In genomic region chr12:100050552-100050951, GRCm38 (mm10) we compare ENCODE assay signal across 22 mouse cellular contexts. TPM values are rescaled to one million over a fixed set of nuclear protein-coding genes. Genes with fewer than 3 reads are reported as not detected.
DNase-seq lines count a peak whose midpoint lies in the region; ATAC-seq and TF ChIP-seq lines count a peak whose summit lies in the region.
"Had no signal": no experiment of that assay in that cellular context is flagged by ENCODE, and none has a peak within 500 bp of the region (broad histone marks: within the 10 kb centered on the region; RNA-seq: fewer than 3 reads in every experiment).

No protein-coding gene starts in this region.

- H3K36me3 ChIP-seq in embryonic facial prominence, embryonic 14.5 days (ENCODE audit: control insufficient read depth, insufficient read depth, low read length), result no peaks in the 10 kb centered on the region
- H3K36me3 ChIP-seq in embryonic facial prominence, embryonic 10.5 days (replicated peaks), result no peaks in the 10 kb centered on the region
- no peaks in the 10 kb centered on the region for H3K36me3 ChIP-seq in kidney, postnatal 0 days (ENCODE audit: insufficient read depth, low read length)
- H3K36me3 ChIP-seq in forebrain, embryonic 10.5 days (replicated peaks), result no peaks in the 10 kb centered on the region
- H3K36me3 ChIP-seq: forebrain, embryonic 12.5 days; heart, embryonic 12.5 days; hindbrain, embryonic 10.5 days had no signal

- H3K27ac ChIP-seq in embryonic facial prominence, embryonic 14.5 days (replicated peaks; ENCODE audit: low read depth, low read length), result no peak overlapping the region
- H3K27ac ChIP-seq in embryonic facial prominence, embryonic 10.5 days (replicated peaks), result no peak overlapping the region
- no peak overlapping the region for H3K27ac ChIP-seq in kidney, postnatal 0 days
- no peak overlapping the region for H3K27ac ChIP-seq in forebrain, embryonic 10.5 days
- H3K27ac ChIP-seq: forebrain, embryonic 12.5 days; heart, adult 2 months; hindbrain, embryonic 10.5 days; hindbrain, embryonic 14.5 days had no signal

- H3K9ac ChIP-seq in embryonic facial prominence, embryonic 14.5 days (ENCODE audit: low read depth, low read length), result no peak overlapping the region
- H3K9ac ChIP-seq in kidney, postnatal 0 days (ENCODE audit: low read depth, low read length), result no peak overlapping the region
- H3K9ac ChIP-seq: forebrain, embryonic 12.5 days; heart, embryonic 12.5 days; hindbrain, embryonic 14.5 days had no signal

- no peak overlapping the region for H3K4me2 ChIP-seq in embryonic facial prominence, embryonic 14.5 days (ENCODE audit: low read depth, low read length)
- H3K4me2 ChIP-seq in kidney, postnatal 0 days (ENCODE audit: low read length), result no peak overlapping the region
- H3K4me2 ChIP-seq: forebrain, embryonic 12.5 days; heart, embryonic 12.5 days; hindbrain, embryonic 14.5 days had no signal

- no peak for TF ChIP-seq CTCF in kidney, postnatal 0 days (IDR thresholded peaks at IDR 0.05; ENCODE audit: low read depth)

- 67% methylated on average over 7 of the region's 7 CpGs for WGBS in embryonic facial prominence, embryonic 14.5 days
- 66% methylated on average over 7 of the region's 7 CpGs for WGBS in embryonic facial prominence, embryonic 10.5 days
- 47% methylated on average over 7 of the region's 7 CpGs for WGBS in kidney, postnatal 0 days
- WGBS in forebrain, embryonic 10.5 days, result 79% methylated on average over 7 of the region's 7 CpGs

- no peak overlapping the region for H3K4me3 ChIP-seq in embryonic facial prominence, embryonic 14.5 days (ENCODE audit: low read depth, low read length)
- no peak overlapping the region for H3K4me3 ChIP-seq in embryonic facial prominence, embryonic 10.5 days
- no peak overlapping the region for H3K4me3 ChIP-seq in kidney, postnatal 0 days (replicated peaks; ENCODE audit: low read depth, low read length)
- no peak overlapping the region for H3K4me3 ChIP-seq in forebrain, embryonic 10.5 days
- H3K4me3 ChIP-seq: forebrain, embryonic 12.5 days; heart, adult 2 months; heart, embryonic 12.5 days; hindbrain, embryonic 10.5 days had no signal

- H3K9me3 ChIP-seq in embryonic facial prominence, embryonic 14.5 days (ENCODE audit: control insufficient read depth, low read length), result 0 out of 2 replicates have a peak, but pooled peaks cover 4% of the 10 kb centered on the region
- H3K9me3 ChIP-seq in embryonic facial prominence, embryonic 10.5 days, result no peaks in the 10 kb centered on the region
- no peaks in the 10 kb centered on the region for H3K9me3 ChIP-seq in kidney, postnatal 0 days (replicated peaks; ENCODE audit: low read length)
- H3K9me3 ChIP-seq in forebrain, embryonic 10.5 days, result 0 out of 2 replicates have a peak, but pooled peaks cover 4% of the 10 kb centered on the region
- H3K9me3 ChIP-seq: forebrain, embryonic 12.5 days; heart, embryonic 12.5 days; hindbrain, embryonic 10.5 days had no signal

- H3K27me3 ChIP-seq in embryonic facial prominence, embryonic 14.5 days (replicated peaks; ENCODE audit: control insufficient read depth, insufficient read depth, low read length), result no peaks in the 10 kb centered on the region
- no peaks in the 10 kb centered on the region for H3K27me3 ChIP-seq in embryonic facial prominence, embryonic 10.5 days (replicated peaks; ENCODE audit: low read depth, poor library complexity, severe bottlenecking)
- H3K27me3 ChIP-seq in kidney, postnatal 0 days (ENCODE audit: insufficient read depth, low read length), result no peaks in the 10 kb centered on the region
- no peaks in the 10 kb centered on the region for H3K27me3 ChIP-seq in forebrain, embryonic 10.5 days (ENCODE audit: poor library complexity, severe bottlenecking)
- H3K27me3 ChIP-seq: forebrain, embryonic 12.5 days; heart, embryonic 12.5 days had no signal

- no peak for ATAC-seq in embryonic facial prominence, embryonic 14.5 days (ENCODE audit: low read depth)
- ATAC-seq in kidney, postnatal 0 days (replicated peaks; ENCODE audit: low FRiP score, low read depth), result no peak
- ATAC-seq: activated CD4-positive, CD25-positive, alpha-beta regulatory T cell, adult 4 months; CD4-positive, CD25-positive, alpha-beta regulatory T cell, adult 4 months; forebrain, embryonic 16.5 days; Patski had no signal

- peak; percentile 35 for DNase-seq in embryonic facial prominence, embryonic 14.5 days (ENCODE audit: low spot score)
- no peak for DNase-seq in embryonic facial prominence, embryonic 10.5 days (ENCODE audit: low spot score)
- peak; percentile 7 for DNase-seq in kidney, postnatal 0 days (ENCODE audit: low spot score)
- no peak for DNase-seq in kidney, postnatal 4 days
- peak; percentile 18 for DNase-seq in right cerebral cortex, adult 18-20 months
- no peak for DNase-seq in right cerebral cortex, adult 2 months (ENCODE audit: low spot score in 2 of 2)
- no peak for DNase-seq in forebrain, embryonic 10.5 days (ENCODE audit: extremely low spot score, low spot score)
- DNase-seq: adrenal gland, postnatal 14 days; B cell, adult 2 months; cerebellum, adult 18-20 months; cerebellum, adult 9-11 months; cerebellum, postnatal 36 days; gastrocnemius, postnatal 10 days; heart, adult 2 months had no signal

- H3K4me1 ChIP-seq in embryonic facial prominence, embryonic 14.5 days (ENCODE audit: control insufficient read depth, insufficient read depth, low read length), result no peaks in the 10 kb centered on the region
- H3K4me1 ChIP-seq in embryonic facial prominence, embryonic 10.5 days, result 0 out of 2 replicates have a peak, but pooled peaks cover 5% of the 10 kb centered on the region
- H3K4me1 ChIP-seq in kidney, postnatal 0 days (replicated peaks; ENCODE audit: insufficient read depth, low read length), result no peaks in the 10 kb centered on the region
- H3K4me1 ChIP-seq in forebrain, embryonic 10.5 days, result no peaks in the 10 kb centered on the region
- H3K4me1 ChIP-seq: forebrain, embryonic 12.5 days; heart, embryonic 12.5 days; hindbrain, embryonic 10.5 days had no signal

RNA-seq across cellular contexts. Expression of gene Psmc1, which starts 59.4 kb away (rescaled TPM):
- polyA plus RNA-seq in embryonic facial prominence, embryonic 14.5 days (2014; fragmentation: Nextera tagmentation; extraction: Ambion mirVana), result 241 and 249 TPM in 2 replicates
- polyA plus RNA-seq in embryonic facial prominence, embryonic 10.5 days (2016; fragmentation: Nextera tagmentation; extraction: Ambion mirVana), result 392 and 405 TPM in 2 replicates
- 236 and 264 TPM in 2 replicates for polyA plus RNA-seq in kidney, postnatal 0 days (2015; fragmentation: Nextera tagmentation; extraction: Ambion mirVana)
- 414 and 431 TPM in 2 replicates for polyA plus RNA-seq in forebrain, embryonic 10.5 days (2016; fragmentation: Nextera tagmentation; extraction: Ambion mirVana)

Comparison
In these comparisons a context has a peak if more than half of its experiments do, and no peak if none do; other contexts are left out.
1. DNase-seq: peak in embryonic facial prominence, embryonic 14.5 days (single experiment), kidney, postnatal 0 days (single experiment) and right cerebral cortex, adult 18-20 months (single experiment); none in embryonic facial prominence, embryonic 10.5 days (single experiment), kidney, postnatal 4 days (0 of 2), right cerebral cortex, adult 2 months (0 of 2) and forebrain, embryonic 10.5 days (single experiment).